Mouse (Mus musculus): Measurements from ENCODE around the gene Usp6nl.

DNA sequence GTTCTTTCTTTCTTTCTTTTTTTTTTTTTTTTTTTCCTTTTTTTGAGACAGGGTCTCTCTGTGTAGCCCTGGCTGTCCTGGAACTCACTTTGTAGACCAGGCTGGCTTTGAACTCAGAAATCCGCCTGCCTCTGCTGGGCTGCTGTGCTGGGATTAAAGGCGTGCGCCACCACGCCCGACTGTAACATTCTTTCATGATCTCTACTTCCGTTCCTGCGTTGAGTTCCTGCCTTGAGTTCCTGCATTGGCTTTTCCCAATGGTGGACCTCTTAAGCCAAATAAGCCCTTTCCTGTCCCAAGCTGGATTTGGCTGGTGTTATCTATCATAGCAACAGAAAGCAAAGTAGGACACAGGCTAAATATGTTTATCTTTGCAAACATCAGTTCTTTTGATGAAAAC lies 34.8 kb downstream of the Usp6nl start:
- no peak for TF ChIP-seq CTCF (IDR thresholded peaks at IDR 0.05 in 2 of 3, conservative IDR thresholded peaks at IDR 0.05 in 1 of 3; ENCODE audit: control insufficient read depth in 1 of 3, insufficient read depth in 1 of 3, low read depth in 2 of 3, low read length in 3 of 3, poor library complexity in 1 of 3, severe bottlenecking in 1 of 3)
- TF ChIP-seq MAX (IDR thresholded peaks at IDR 0.05; ENCODE audit: low read length): no peak
- no peak for TF ChIP-seq BHLHE40 (IDR thresholded peaks at IDR 0.05; ENCODE audit: borderline replicate concordance, low read depth, low read length)
- TF ChIP-seq SIN3A (IDR thresholded peaks at IDR 0.05; ENCODE audit: low read length): no peak
- no peak for TF ChIP-seq TCF12 (IDR thresholded peaks at IDR 0.05; ENCODE audit: low read depth, low read length)
- no peak for TF ChIP-seq USF1 (IDR thresholded peaks at IDR 0.05; ENCODE audit: low read depth, low read length)
- TF ChIP-seq POLR2A (IDR thresholded peaks at IDR 0.05; ENCODE audit: control insufficient read depth in 1 of 2, insufficient read depth in 1 of 2, low read depth in 1 of 2, low read length in 2 of 2, poor library complexity in 1 of 2): no peak
- TF ChIP-seq RAD21 (IDR thresholded peaks at IDR 0.05; ENCODE audit: low read depth, low read length): no peak
- no peak for TF ChIP-seq HCFC1 (IDR thresholded peaks at IDR 0.05; ENCODE audit: low read depth, low read length)
